ENCODE assay signal across 14 mouse cellular contexts in genomic region chr6:119139561-119139960, GRCm38 (mm10). TPM values are rescaled to one million over a fixed set of nuclear protein-coding genes. Genes with fewer than 3 reads are reported as not detected.
DNase-seq lines count a peak whose midpoint lies in the region; ATAC-seq and TF ChIP-seq lines count a peak whose summit lies in the region.
"Had no signal": no experiment of that assay in that cellular context is flagged by ENCODE, and none has a peak within 500 bp of the region (broad histone marks: within the 10 kb centered on the region; RNA-seq: fewer than 3 reads in every experiment).

No protein-coding gene starts in this region.

- peak; percentile 25; the same call in 1 of the 2 replicates for ATAC-seq in lung, postnatal 0 days
- ATAC-seq in heart, embryonic 15.5 days (replicated peaks; ENCODE audit: insufficient number of reproducible peaks, insufficient read depth, low FRiP score, low read depth), result peak; percentile 93
- ATAC-seq in liver, embryonic 14.5 days (ENCODE audit: insufficient read depth), result peak; percentile 55; the same call in 1 of the 2 replicates
- ATAC-seq in megakaryocyte progenitor cell, adult 5-6 weeks (replicated peaks; ENCODE audit: poor library complexity), result no peak
- ATAC-seq in forebrain, postnatal 0 days, result no peak

- no peaks in the 10 kb centered on the region for H3K9me3 ChIP-seq in lung, postnatal 0 days (ENCODE audit: low read length)
- no peaks in the 10 kb centered on the region for H3K9me3 ChIP-seq in heart, embryonic 15.5 days (replicated peaks)
- H3K9me3 ChIP-seq in liver, embryonic 14.5 days (ENCODE audit: control insufficient read depth, low read length), result no peaks in the 10 kb centered on the region
- no peaks in the 10 kb centered on the region for H3K9me3 ChIP-seq in forebrain, postnatal 0 days (ENCODE audit: low read length)
- H3K9me3 ChIP-seq: limb, embryonic 13.5 days; midbrain, embryonic 12.5 days had no signal

- no peaks in the 10 kb centered on the region for H3K36me3 ChIP-seq in lung, postnatal 0 days (ENCODE audit: insufficient read depth, low read length)
- peaks cover 4% of the 10 kb centered on the region for H3K36me3 ChIP-seq in heart, adult 2 months (ENCODE audit: control insufficient read depth, insufficient read depth, low read length)
- no peaks in the 10 kb centered on the region for H3K36me3 ChIP-seq in heart, embryonic 15.5 days
- no peaks in the 10 kb centered on the region for H3K36me3 ChIP-seq in liver, embryonic 14.5 days (replicated peaks; ENCODE audit: control insufficient read depth, insufficient read depth, low read depth)
- no peaks in the 10 kb centered on the region for H3K36me3 ChIP-seq in forebrain, postnatal 0 days (ENCODE audit: insufficient read depth)
- H3K36me3 ChIP-seq: limb, embryonic 13.5 days; midbrain, embryonic 12.5 days had no signal

- 10% methylated on average over 7 of the region's 7 CpGs for WGBS in lung, postnatal 0 days
- whole genome bisulfite sequencing in heart, adult 2 months, result 6% methylated on average over 7 of the region's 7 CpGs
- WGBS in heart, embryonic 15.5 days, result 9% methylated on average over 7 of the region's 7 CpGs
- 30% methylated on average over 7 of the region's 7 CpGs for WGBS in liver, embryonic 14.5 days (ENCODE audit: insufficient replicate concordance)
- WGBS in forebrain, postnatal 0 days, result 78% methylated on average over 7 of the region's 7 CpGs

- no peak overlapping the region for H3K27ac ChIP-seq in lung, postnatal 0 days (ENCODE audit: low read length)
- peak overlapping the region; percentile 76 for H3K27ac ChIP-seq in heart, adult 2 months
- H3K27ac ChIP-seq in heart, embryonic 15.5 days, result peak overlapping the region; percentile 87
- H3K27ac ChIP-seq in liver, embryonic 14.5 days, result no peak overlapping the region
- no peak overlapping the region for H3K27ac ChIP-seq in forebrain, postnatal 0 days (ENCODE audit: low read depth, low read length)
- H3K27ac ChIP-seq: hindbrain, embryonic 14.5 days; limb, embryonic 13.5 days; midbrain, embryonic 12.5 days had no signal

- TF ChIP-seq POLR2A in heart, adult 2 months (IDR thresholded peaks at IDR 0.05; ENCODE audit: insufficient read depth, low read depth, low read length), result peak; percentile 6; the same call in 1 of the 2 replicates

- H3K27me3 ChIP-seq in lung, postnatal 0 days (replicated peaks; ENCODE audit: insufficient read depth, low read length), result no peaks in the 10 kb centered on the region
- no peaks in the 10 kb centered on the region for H3K27me3 ChIP-seq in heart, adult 2 months (ENCODE audit: control insufficient read depth, insufficient read depth, low read length)
- H3K27me3 ChIP-seq in heart, embryonic 15.5 days, result no peaks in the 10 kb centered on the region
- no peaks in the 10 kb centered on the region for H3K27me3 ChIP-seq in liver, embryonic 14.5 days (ENCODE audit: control insufficient read depth, insufficient read depth, low read length)
- no peaks in the 10 kb centered on the region for H3K27me3 ChIP-seq in forebrain, postnatal 0 days (ENCODE audit: insufficient read depth, low read length)
- H3K27me3 ChIP-seq: limb, embryonic 13.5 days; midbrain, embryonic 12.5 days had no signal

- H3K79me2 ChIP-seq in heart, adult 2 months (replicated peaks; ENCODE audit: control insufficient read depth, insufficient read depth, low read length), result no peaks in the 10 kb centered on the region

- DNase-seq in lung, postnatal 0 days (ENCODE audit: low spot score), result peak; percentile 8
- DNase-seq in lung, postnatal 14 days, result no peak
- DNase-seq in heart, adult 2 months, result peak; percentile 43 to 73
- DNase-seq in liver, embryonic 14.5 days (ENCODE audit: low read depth in 3 of 3, low spot score in 3 of 3), result peak in 2 of 3 experiments; percentile 17 to 24
- DNase-seq in spleen, postnatal 14 days (ENCODE audit: low spot score in 2 of 2), result no peak
- no peak for DNase-seq in forebrain, postnatal 0 days
- DNase-seq: gastrocnemius, postnatal 14 days; kidney, adult 9 months; thymus, adult 2 months had no signal

- TF ChIP-seq EP300 in lung, postnatal 0 days (IDR thresholded peaks at IDR 0.05), result no peak
- TF ChIP-seq EP300 in heart, adult 2 months (IDR thresholded peaks at IDR 0.05; ENCODE audit: insufficient read depth, low read depth, low read length), result peak; percentile 99
- no peak for TF ChIP-seq EP300 in liver, embryonic 14.5 days (IDR thresholded peaks at IDR 0.05; ENCODE audit: low read depth)

- H3K4me1 ChIP-seq in lung, postnatal 0 days (ENCODE audit: insufficient read depth, low read depth, low read length), result no peaks in the 10 kb centered on the region
- H3K4me1 ChIP-seq in heart, adult 2 months (ENCODE audit: control insufficient read depth, insufficient read depth, low read length), result peaks cover 7% of the 10 kb centered on the region
- H3K4me1 ChIP-seq in heart, embryonic 15.5 days (replicated peaks), result peaks cover 43% of the 10 kb centered on the region
- H3K4me1 ChIP-seq in liver, embryonic 14.5 days (replicated peaks; ENCODE audit: control insufficient read depth in 2 of 2, insufficient read depth in 2 of 2, low read length in 1 of 2), result peaks cover 0 to 3% of the 10 kb centered on the region in 2 experiments; a peak in 1 of 4 replicates
- no peaks in the 10 kb centered on the region for H3K4me1 ChIP-seq in forebrain, postnatal 0 days (ENCODE audit: insufficient read depth)
- H3K4me1 ChIP-seq: limb, embryonic 13.5 days; midbrain, embryonic 12.5 days had no signal

- intact Hi-C loops in heart, adult 2 months (cut with DNase I), result no loop called here

- no peak overlapping the region for H3K9ac ChIP-seq in lung, postnatal 0 days (replicated peaks; ENCODE audit: low read depth)
- H3K9ac ChIP-seq in heart, adult 2 months (ENCODE audit: low read depth, low read length), result no peak overlapping the region
- no peak overlapping the region for H3K9ac ChIP-seq in heart, embryonic 15.5 days
- H3K9ac ChIP-seq in liver, embryonic 14.5 days (replicated peaks), result no peak overlapping the region
- H3K9ac ChIP-seq in forebrain, postnatal 0 days, result no peak overlapping the region
- H3K9ac ChIP-seq: hindbrain, embryonic 14.5 days; limb, embryonic 13.5 days; midbrain, embryonic 12.5 days had no signal

- TF ChIP-seq CTCF in lung, postnatal 0 days (IDR thresholded peaks at IDR 0.05), result no peak
- TF ChIP-seq CTCF in heart, adult 2 months (IDR thresholded peaks at IDR 0.05), result no peak
- no peak for TF ChIP-seq CTCF in liver, embryonic 14.5 days (IDR thresholded peaks at IDR 0.05; ENCODE audit: low read depth)
- TF ChIP-seq CTCF in forebrain, postnatal 0 days (IDR thresholded peaks at IDR 0.05; ENCODE audit: low read depth), result no peak

- no peak overlapping the region for H3K4me3 ChIP-seq in lung, postnatal 0 days (ENCODE audit: low read depth, low read length)
- no peak overlapping the region for H3K4me3 ChIP-seq in heart, adult 2 months
- 0 out of 2 replicates have a peak overlapping the region, but pooled peaks have one; percentile 3 for H3K4me3 ChIP-seq in heart, embryonic 15.5 days
- H3K4me3 ChIP-seq in liver, embryonic 14.5 days (ENCODE audit: insufficient read depth in 1 of 2, low read depth in 2 of 2, low read length in 2 of 2), result no peak overlapping the region
- no peak overlapping the region for H3K4me3 ChIP-seq in forebrain, postnatal 0 days (ENCODE audit: low read depth, low read length)
- H3K4me3 ChIP-seq: limb, embryonic 13.5 days; midbrain, embryonic 12.5 days had no signal

- no peak overlapping the region for H3K4me2 ChIP-seq in lung, postnatal 0 days (replicated peaks; ENCODE audit: low read depth, low read length)
- H3K4me2 ChIP-seq in heart, embryonic 15.5 days, result peak overlapping the region; percentile 53
- H3K4me2 ChIP-seq in liver, embryonic 14.5 days (ENCODE audit: low read depth), result no peak overlapping the region; the same call in 1 of the 2 replicates
- H3K4me2 ChIP-seq in forebrain, postnatal 0 days (ENCODE audit: low read depth), result no peak overlapping the region
- H3K4me2 ChIP-seq: hindbrain, embryonic 14.5 days; limb, embryonic 13.5 days; midbrain, embryonic 12.5 days had no signal

RNA-seq across cellular contexts. Expression of gene Dcp1b, which starts 35.5 kb away (rescaled TPM):
- polyA plus RNA-seq in lung, postnatal 0 days (2015; fragmentation: Nextera tagmentation; extraction: Ambion mirVana), result 6.6 and 7.3 TPM in 2 replicates
- total RNA-seq in heart, adult 2 months (2021), result 1 to 10 TPM; 2.6 to 2.7 TPM
- 4.8 and 4.9 TPM in 2 replicates for polyA plus RNA-seq in heart, adult 2 months (2012; rRNA removed)
- 7.6 and 7.8 TPM in 2 replicates for polyA plus RNA-seq in heart, embryonic 15.5 days (2015; fragmentation: Nextera tagmentation; extraction: Ambion mirVana)
- polyA plus RNA-seq in liver, embryonic 14.5 days (2012; rRNA removed), result 4.9 and 5.3 TPM in 2 replicates
- 2.9 TPM in 2 replicates for polyA plus RNA-seq in liver, embryonic 14.5 days (2014; fragmentation: Nextera tagmentation; extraction: Ambion mirVana)
- 12.3 and 12.8 TPM in 2 replicates for total RNA-seq in megakaryocyte progenitor cell, adult 5-6 weeks (2015)
- total RNA-seq in megakaryocyte progenitor cell, adult 5-6 weeks (2017), result 8.0 and 11.4 TPM in 2 replicates
- total RNA-seq in forebrain, postnatal 0 days (2014; rRNA removed), result 24.0 and 29.6 TPM in 2 replicates
- 12.3 and 12.5 TPM in 2 replicates for polyA plus RNA-seq in forebrain, postnatal 0 days (2015; fragmentation: Nextera tagmentation; extraction: Ambion mirVana)

RNA-seq across cellular contexts. Expression of gene Cacna1c, which starts 56.7 kb away (rescaled TPM):
- 4.8 and 6.2 TPM in 2 replicates for polyA plus RNA-seq in lung, postnatal 0 days (2015; fragmentation: Nextera tagmentation; extraction: Ambion mirVana)
- 100 to 1,000 TPM; 194 to 228 TPM for total RNA-seq in heart, adult 2 months (2021)
- polyA plus RNA-seq in heart, adult 2 months (2012; rRNA removed), result 56.8 and 76.3 TPM in 2 replicates
- 51.7 and 65.3 TPM in 2 replicates for polyA plus RNA-seq in heart, embryonic 15.5 days (2015; fragmentation: Nextera tagmentation; extraction: Ambion mirVana)
- polyA plus RNA-seq in liver, embryonic 14.5 days (2012; rRNA removed), result 0.20 and 0.26 TPM in 2 replicates
- 0.19 and 0.32 TPM in 2 replicates for polyA plus RNA-seq in liver, embryonic 14.5 days (2014; fragmentation: Nextera tagmentation; extraction: Ambion mirVana)
- total RNA-seq in megakaryocyte progenitor cell, adult 5-6 weeks (2015), result not detected in 2 replicates
- total RNA-seq in megakaryocyte progenitor cell, adult 5-6 weeks (2017), result 0.07 TPM in 1 of 2 replicates, not detected in the other
- 36.2 and 43.3 TPM in 2 replicates for total RNA-seq in forebrain, postnatal 0 days (2014; rRNA removed)
- 3.2 and 4.2 TPM in 2 replicates for polyA plus RNA-seq in forebrain, postnatal 0 days (2015; fragmentation: Nextera tagmentation; extraction: Ambion mirVana)

Comparison
In these comparisons a context has a peak if more than half of its experiments do, and no peak if none do; other contexts are left out.
1. DNase-seq: peak in lung, postnatal 0 days (single experiment), heart, adult 2 months (2 of 2) and liver, embryonic 14.5 days (2 of 3); none in lung, postnatal 14 days (single experiment), spleen, postnatal 14 days (0 of 2) and forebrain, postnatal 0 days (single experiment).
2. ATAC-seq: peak in lung, postnatal 0 days (single experiment), heart, embryonic 15.5 days (single experiment) and liver, embryonic 14.5 days (single experiment); none in megakaryocyte progenitor cell, adult 5-6 weeks (single experiment) and forebrain, postnatal 0 days (single experiment).
3. H3K27ac ChIP-seq: peak in heart, adult 2 months (single experiment) and heart, embryonic 15.5 days (single experiment); none in lung, postnatal 0 days (single experiment), liver, embryonic 14.5 days (single experiment) and forebrain, postnatal 0 days (single experiment).